Mouse (Mus musculus): ENCODE measurements around the gene Dnajb14. TPM values are rescaled to one million over a fixed set of nuclear protein-coding genes. Genes with fewer than 3 reads are reported as not detected.

Gene Dnajb14
- polyA plus RNA-seq, 1 experiment from 2014 or later, result 10.0 TPM

DNA sequence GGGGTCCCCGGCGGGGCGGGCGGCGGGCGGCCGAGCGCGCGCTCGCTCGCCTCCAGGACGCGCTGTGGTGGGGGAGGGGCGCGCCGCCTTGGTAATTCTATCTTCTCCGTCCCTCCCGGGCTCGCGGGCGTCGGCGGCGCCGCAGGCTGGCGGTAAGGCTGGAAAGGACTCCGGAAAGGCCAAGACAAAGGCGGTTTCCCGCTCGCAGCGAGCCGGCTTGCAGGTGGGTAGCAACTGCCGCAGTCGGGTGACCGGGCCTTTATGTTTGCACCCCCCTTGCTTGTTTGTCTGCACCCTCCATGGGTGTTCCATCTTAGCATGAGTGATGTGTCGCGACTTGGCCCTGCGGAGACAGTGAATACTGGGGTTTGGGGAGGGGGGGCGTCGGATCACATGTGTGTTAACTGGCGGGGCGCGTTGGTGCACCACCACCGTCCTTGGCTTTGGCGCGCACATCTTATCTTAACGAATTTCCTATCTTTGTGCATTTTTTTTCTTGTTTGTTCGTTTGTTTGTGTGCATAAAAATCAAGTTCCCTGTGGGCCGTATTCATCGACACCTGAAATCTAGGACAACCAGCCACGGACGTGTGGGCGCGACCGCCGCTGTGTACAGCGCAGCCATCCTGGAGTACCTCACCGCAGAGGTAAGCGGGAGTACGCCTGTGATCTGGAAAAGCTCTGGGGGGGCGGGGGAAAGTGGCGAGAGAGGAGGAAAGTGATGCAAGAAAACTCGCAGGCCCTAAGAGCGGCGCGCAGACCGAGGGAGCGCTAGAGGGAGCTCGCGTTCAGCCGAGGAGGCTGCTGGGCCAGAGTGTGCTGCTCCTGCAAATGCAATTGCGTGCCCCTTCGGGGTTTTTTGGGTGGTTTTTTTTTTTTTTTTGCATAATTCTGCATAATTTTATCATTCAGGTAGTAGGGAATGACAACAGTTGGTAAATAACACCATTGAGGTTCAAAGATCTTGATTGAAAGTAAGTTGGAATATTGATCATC lies 2.2 kb upstream of the Dnajb14 start:
- Histone ChIP-seq H3K27me3 (replicated peaks; ENCODE audit: insufficient read depth, low read length) (no peaks in the 10 kb centered on the region), H3K27ac (ENCODE audit: low read length) (peak overlapping the region; percentile 94), H3K4me1 (ENCODE audit: insufficient read depth, low read depth, low read length) (peaks cover 4% of the 10 kb centered on the region; the same call in 1 of the 2 replicates), H3K4me2 (replicated peaks; ENCODE audit: low read depth, low read length) (peak overlapping the region; percentile 93), H3K9ac (replicated peaks; ENCODE audit: low read depth) (peak overlapping the region; percentile 66), H3K36me3 (ENCODE audit: insufficient read depth, low read length) (no peaks in the 10 kb centered on the region), H3K4me3 (ENCODE audit: low read depth, low read length) (peak overlapping the region; percentile 85), H3K9me3 (ENCODE audit: low read length) (no peaks in the 10 kb centered on the region)
- WGBS, result under 1% methylated on average over 50 of the region's 74 CpGs
- DNase-seq (ENCODE audit: low spot score), result peak; percentile 97
- peak; percentile 92 for TF ChIP-seq CTCF (IDR thresholded peaks at IDR 0.05)
- no peak for TF ChIP-seq EP300 (IDR thresholded peaks at IDR 0.05)
- peak; percentile 36 for ATAC-seq

DNA sequence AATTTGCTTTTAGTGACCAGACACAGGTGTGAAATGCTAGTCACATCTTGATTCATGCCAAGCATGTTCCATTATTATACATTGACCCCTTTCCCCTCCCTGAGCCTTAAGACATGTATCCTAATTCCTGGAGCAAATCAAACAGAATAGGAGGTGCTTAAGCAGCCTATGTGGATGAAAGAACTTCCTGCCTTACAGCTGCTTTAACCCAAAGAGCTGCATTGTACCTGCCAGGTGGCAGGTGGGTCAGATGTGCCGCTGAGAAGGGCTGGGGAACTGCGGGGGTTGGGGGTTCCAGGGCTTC lies 390 bp upstream of the Dnajb14 start:
- Histone ChIP-seq H3K9me3 (ENCODE audit: low read length) (no peaks in the 10 kb centered on the region), H3K4me1 (ENCODE audit: insufficient read depth, low read depth, low read length) (peaks cover 4% of the 10 kb centered on the region; the same call in 1 of the 2 replicates), H3K36me3 (ENCODE audit: insufficient read depth, low read length) (no peaks in the 10 kb centered on the region), H3K9ac (replicated peaks; ENCODE audit: low read depth) (peak overlapping the region; percentile 95), H3K4me3 (ENCODE audit: low read depth, low read length) (peak overlapping the region; percentile 90), H3K27ac (ENCODE audit: low read length) (peak overlapping the region; percentile 98), H3K4me2 (replicated peaks; ENCODE audit: low read depth, low read length) (peak overlapping the region; percentile 93), H3K27me3 (replicated peaks; ENCODE audit: insufficient read depth, low read length) (no peaks in the 10 kb centered on the region)
- 5% methylated on average over 2 of the region's 2 CpGs for WGBS
- TF ChIP-seq EP300 (IDR thresholded peaks at IDR 0.05) (no peak), CTCF (IDR thresholded peaks at IDR 0.05) (no peak)
- ATAC-seq, result no peak
- no peak for DNase-seq (ENCODE audit: low spot score)

DNA sequence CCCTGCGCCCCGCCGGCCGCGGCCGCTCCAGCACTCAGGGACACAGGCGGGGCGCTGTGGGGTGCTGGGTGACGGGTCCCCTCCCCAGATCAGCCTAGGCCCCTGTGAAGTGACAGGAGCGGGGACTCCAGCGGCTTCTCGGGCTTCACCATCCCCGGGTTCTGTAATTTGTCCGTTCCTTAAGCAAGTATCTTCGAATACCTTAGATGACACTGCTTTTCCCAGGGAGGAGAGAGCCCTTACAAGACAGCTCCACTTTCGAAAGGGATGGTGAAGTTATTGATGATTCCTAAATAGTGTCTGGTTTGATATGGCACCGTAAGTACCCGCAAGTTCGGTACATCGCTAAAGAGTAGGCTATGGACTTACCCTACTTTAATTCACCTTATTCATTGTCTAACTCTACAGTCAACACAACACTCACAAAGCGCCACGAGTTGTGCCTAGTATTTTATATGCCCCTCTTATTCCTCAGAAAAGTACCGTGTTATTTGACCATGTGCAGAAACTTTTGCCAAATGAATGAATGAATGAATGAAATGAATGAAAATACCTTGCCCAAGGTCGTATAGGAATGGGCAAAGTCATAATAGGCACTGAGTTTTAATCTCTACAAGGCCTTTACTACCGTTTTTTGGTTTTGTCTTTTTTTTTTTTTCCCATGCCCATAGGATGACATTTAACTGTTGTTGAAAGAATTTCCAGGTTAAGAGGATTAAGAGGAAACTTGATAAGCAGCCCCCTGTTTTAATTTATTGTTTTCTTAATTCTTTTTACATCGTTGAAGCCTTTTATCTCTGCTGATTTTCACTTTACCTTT lies 829 bp downstream of the Dnajb14 start:
- H3K36me3 ChIP-seq (ENCODE audit: insufficient read depth, low read length), result no peaks in the 10 kb centered on the region
- peaks cover 4% of the 10 kb centered on the region; the same call in 1 of the 2 replicates for H3K4me1 ChIP-seq (ENCODE audit: insufficient read depth, low read depth, low read length)
- peak overlapping the region; percentile 93 for H3K4me2 ChIP-seq (replicated peaks; ENCODE audit: low read depth, low read length)
- DNase-seq (ENCODE audit: low spot score) (no peak), ATAC-seq (no peak)
- WGBS, result 2% methylated on average over 22 of the region's 26 CpGs
- peak overlapping the region; percentile 95 for H3K9ac ChIP-seq (replicated peaks; ENCODE audit: low read depth)
- TF ChIP-seq EP300 (IDR thresholded peaks at IDR 0.05) (no peak), CTCF (IDR thresholded peaks at IDR 0.05) (no peak)
- peak overlapping the region; percentile 90 for H3K4me3 ChIP-seq (ENCODE audit: low read depth, low read length)
- no peaks in the 10 kb centered on the region for H3K27me3 ChIP-seq (replicated peaks; ENCODE audit: insufficient read depth, low read length)
- peak overlapping the region; percentile 98 for H3K27ac ChIP-seq (ENCODE audit: low read length)
- H3K9me3 ChIP-seq (ENCODE audit: low read length), result no peaks in the 10 kb centered on the region

DNA sequence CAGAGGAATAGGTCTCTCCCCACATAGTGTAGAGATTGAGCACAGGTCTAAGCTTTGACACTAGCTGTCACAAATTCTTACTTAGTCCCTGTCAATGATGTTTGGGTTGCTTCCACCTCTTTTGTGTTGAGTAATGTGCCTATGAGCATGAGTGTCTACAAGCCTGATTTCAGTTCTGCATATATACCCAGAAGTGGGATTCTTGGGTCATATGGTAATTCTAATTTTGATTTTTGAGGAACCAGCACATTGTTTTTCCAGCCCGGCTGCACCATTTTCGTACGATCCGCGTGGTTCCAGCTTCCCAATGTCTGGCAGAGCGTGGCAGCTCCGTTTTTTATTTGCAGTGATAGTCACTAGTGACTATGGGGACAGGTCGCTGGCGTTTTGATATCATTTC lies 1.9 kb downstream of the Dnajb14 start:
- Histone ChIP-seq H3K27me3 (replicated peaks; ENCODE audit: insufficient read depth, low read length) (no peaks in the 10 kb centered on the region), H3K4me3 (ENCODE audit: low read depth, low read length) (no peak overlapping the region), H3K36me3 (ENCODE audit: insufficient read depth, low read length) (no peaks in the 10 kb centered on the region), H3K27ac (ENCODE audit: low read length) (no peak overlapping the region), H3K9me3 (ENCODE audit: low read length) (no peaks in the 10 kb centered on the region), H3K4me2 (replicated peaks; ENCODE audit: low read depth, low read length) (no peak overlapping the region), H3K4me1 (ENCODE audit: insufficient read depth, low read depth, low read length) (peaks cover 4% of the 10 kb centered on the region; the same call in 1 of the 2 replicates), H3K9ac (replicated peaks; ENCODE audit: low read depth) (no peak overlapping the region)
- 88% methylated on average over 9 of the region's 9 CpGs for WGBS
- no peak for ATAC-seq
- no peak for TF ChIP-seq CTCF (IDR thresholded peaks at IDR 0.05)
- TF ChIP-seq EP300 (IDR thresholded peaks at IDR 0.05), result no peak
- peak; percentile 39 for DNase-seq (ENCODE audit: low spot score)

DNA sequence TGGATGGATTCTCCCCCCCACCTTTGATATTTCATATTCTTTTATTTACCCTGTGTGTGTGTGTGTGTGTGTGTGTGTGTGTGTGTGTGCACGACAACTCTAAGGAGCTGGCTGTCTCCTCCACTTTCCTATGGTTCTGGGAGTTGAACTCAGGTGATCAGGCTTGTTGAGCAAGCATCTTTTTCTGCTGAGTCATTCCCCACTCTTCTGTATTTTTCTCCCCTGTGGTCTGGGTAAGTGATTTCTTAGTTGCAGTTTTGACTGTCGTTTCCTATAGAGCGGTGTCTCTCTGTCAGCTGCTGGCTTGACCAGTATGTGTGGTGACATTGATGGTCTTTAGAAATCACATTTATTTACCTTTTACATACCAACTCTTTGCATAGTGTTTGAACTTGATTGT lies 11.8 kb downstream of the Dnajb14 start:
- peak; percentile 23 for ATAC-seq
- Histone ChIP-seq H3K4me2 (replicated peaks; ENCODE audit: low read depth, low read length) (no peak overlapping the region), H3K9me3 (ENCODE audit: low read length) (no peaks in the 10 kb centered on the region), H3K36me3 (ENCODE audit: insufficient read depth, low read length) (no peaks in the 10 kb centered on the region), H3K4me1 (ENCODE audit: insufficient read depth, low read depth, low read length) (no peaks in the 10 kb centered on the region), H3K4me3 (ENCODE audit: low read depth, low read length) (no peak overlapping the region), H3K27ac (ENCODE audit: low read length) (no peak overlapping the region), H3K27me3 (replicated peaks; ENCODE audit: insufficient read depth, low read length) (no peaks in the 10 kb centered on the region), H3K9ac (replicated peaks; ENCODE audit: low read depth) (no peak overlapping the region)
- TF ChIP-seq CTCF (IDR thresholded peaks at IDR 0.05) (no peak), EP300 (IDR thresholded peaks at IDR 0.05) (no peak)
- 54% methylated on average over 3 of the region's 3 CpGs for WGBS
- peak; percentile 37 for DNase-seq (ENCODE audit: low spot score)

DNA sequence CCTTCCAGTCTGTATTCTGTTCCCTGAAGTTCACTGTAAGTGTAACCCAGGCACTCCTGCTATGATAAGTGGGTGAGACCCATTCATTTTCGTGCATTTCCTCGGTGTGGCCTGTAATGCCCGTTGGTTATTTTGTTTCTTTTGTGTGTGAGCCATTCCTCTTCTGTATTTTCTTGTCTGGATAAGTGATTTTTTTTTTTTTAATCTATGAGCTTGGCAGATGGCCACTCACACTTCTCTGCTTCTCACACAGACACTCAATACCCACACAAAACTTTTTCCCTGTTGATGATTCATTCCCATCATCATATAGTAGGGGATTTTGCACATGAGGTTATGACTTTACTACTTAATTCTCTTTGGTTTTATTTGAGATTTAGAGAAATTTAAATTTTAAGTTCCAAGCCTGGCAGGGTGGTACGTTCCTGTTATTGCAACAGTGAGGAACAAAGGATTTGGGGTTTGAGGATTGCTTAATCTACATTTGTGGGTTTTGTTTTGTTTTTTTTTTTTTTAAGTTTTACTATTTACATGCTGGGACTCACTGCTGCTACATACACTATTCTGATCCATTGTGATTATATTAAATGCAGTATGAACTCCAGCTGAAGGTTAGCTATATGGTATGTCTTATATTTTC lies 12.8 kb downstream of the Dnajb14 start:
- no peak overlapping the region for H3K4me3 ChIP-seq (ENCODE audit: low read depth, low read length)
- no peak for DNase-seq (ENCODE audit: low spot score)
- no peak overlapping the region for H3K9ac ChIP-seq (replicated peaks; ENCODE audit: low read depth)
- 41% methylated on average over 4 of the region's 4 CpGs for WGBS
- no peaks in the 10 kb centered on the region for H3K27me3 ChIP-seq (replicated peaks; ENCODE audit: insufficient read depth, low read length)
- H3K36me3 ChIP-seq (ENCODE audit: insufficient read depth, low read length), result no peaks in the 10 kb centered on the region
- TF ChIP-seq CTCF (IDR thresholded peaks at IDR 0.05) (no peak), EP300 (IDR thresholded peaks at IDR 0.05) (no peak)
- H3K9me3 ChIP-seq (ENCODE audit: low read length), result no peaks in the 10 kb centered on the region
- no peak overlapping the region for H3K4me2 ChIP-seq (replicated peaks; ENCODE audit: low read depth, low read length)
- H3K27ac ChIP-seq (ENCODE audit: low read length), result no peak overlapping the region
- no peak for ATAC-seq
- no peaks in the 10 kb centered on the region for H3K4me1 ChIP-seq (ENCODE audit: insufficient read depth, low read depth, low read length)
